Mouse (Mus musculus) brain, embryonic 14.5 days (tissue): ENCODE data around the gene Bach2.

Experiments used
- CTCF ChIP-seq: fragments of 200-500 bp; IDR thresholded peaks from 2 replicates; pipeline ENCODE4 v1.5.1; 2012; ENCODE audit warnings: inconsistent platforms, mild to moderate bottlenecking, moderate library complexity, borderline replicate concordance; ENCODE audit not compliant: insufficient read depth, insufficient read length; ENCODE audit errors: extremely low read depth
- POLR2A ChIP-seq: fragments of 200-500 bp; IDR thresholded peaks from 2 replicates; pipeline ENCODE4 v1.6.1; 2012; ENCODE audit warnings: mild to moderate bottlenecking, inconsistent platforms, borderline replicate concordance; ENCODE audit not compliant: poor library complexity, insufficient read depth, insufficient read length, severe bottlenecking; ENCODE audit errors: extremely low read depth

- TF ChIP-seq CTCF (no peak), POLR2A (no peak)
Observed at GRCm38 (mm10) chr4:32405149-32405882, 166.7 kb downstream of the Bach2 start.
